Mouse (Mus musculus) hindbrain, embryonic 16.5 days (tissue): ENCODE results near the gene Rcor3. TPM values are rescaled to one million over a fixed set of nuclear protein-coding genes. Genes with fewer than 3 reads are reported as not detected.
A peak's percentile ranks its signal among the peaks of the same experiment; 100 is the strongest.

Experiments
- ATAC-seq: fragments of 200-750 bp; cut with Nextera tagmentation; 2 replicates; pipeline ENCODE4 v1.8.0; 2017; ENCODE audit warnings: moderate TSS enrichment, moderate library complexity
- H3K27ac ChIP-seq: fragments of 300-500 bp; sonication (generic); 2 replicates; pipeline ENCODE4 v1.5.1; 2014; ENCODE audit warnings: low read depth, mild to moderate bottlenecking, control low read depth, low read length, moderate library complexity
- H3K27me3 ChIP-seq: fragments of 300-500 bp; sonication (generic); replicated peaks from 2 replicates; pipeline ENCODE4 v1.6.1; 2014; ENCODE audit warnings: low read length; ENCODE audit not compliant: control insufficient read depth, insufficient read depth
- H3K36me3 ChIP-seq: fragments of 300-500 bp; sonication (generic); 2 replicates; pipeline ENCODE4 v1.6.1; 2014; ENCODE audit warnings: mild to moderate bottlenecking, low read length, moderate library complexity, mixed read lengths; ENCODE audit not compliant: control insufficient read depth, insufficient read depth
- H3K4me1 ChIP-seq: fragments of 300-500 bp; sonication (generic); 2 replicates; pipeline ENCODE4 v1.6.1; 2014; ENCODE audit warnings: low read depth, low read length; ENCODE audit not compliant: control insufficient read depth, insufficient read depth
- H3K4me2 ChIP-seq: fragments of 300-500 bp; sonication (generic); 2 replicates; pipeline ENCODE4 v1.6.1; 2014; ENCODE audit warnings: mild to moderate bottlenecking, low read length, control low read depth, moderate library complexity
- H3K4me3 ChIP-seq: fragments of 300-500 bp; sonication (generic); 2 replicates; pipeline ENCODE4 v1.5.1; 2014; ENCODE audit warnings: mild to moderate bottlenecking, low read length, control low read depth, moderate library complexity
- H3K9ac ChIP-seq: fragments of 300-500 bp; sonication (generic); 2 replicates; pipeline ENCODE4 v1.6.1; 2014; ENCODE audit warnings: low read depth, mild to moderate bottlenecking, control low read depth, low read length, moderate library complexity
- H3K9me3 ChIP-seq: fragments of 300-500 bp; sonication (generic); 2 replicates; pipeline ENCODE4 v1.6.1; 2014; ENCODE audit warnings: mild to moderate bottlenecking, low read length, moderate library complexity; ENCODE audit not compliant: control insufficient read depth
- WGBS: fragments of 180-500 bp; shearing (Covaris S2); extraction: QIAGEN DNeasy Blood & Tissue Kit; methylation state at CpG from one replicate; pipeline ENCODE4 v1.1.7; 2014; 5-methylcytosine and 5-hydroxymethylcytosine counted together
- polyA plus RNA-seq: library from polyadenylated mRNA; unstranded; fragments of >200 nt; fragmentation: Nextera tagmentation; extraction: Ambion mirVana; gene quantifications from 2 replicates; pipeline ENCODE4 v1.2.1, GENCODE M21; 2015

Gene Rcor3
- polyA plus RNA-seq, 1 experiment from 2014 or later = 42.1 TPM

GRCm38 (mm10) chr1:192101359-192101758 lies 36.5 kb downstream of the Rcor3 start:
- Histone ChIP-seq H3K27me3 (no peaks in the 10 kb centered on the region), H3K9ac (no peak overlapping the region), H3K4me2 (no peak overlapping the region), H3K4me3 (no peak overlapping the region), H3K36me3 (peaks cover 23% of the 10 kb centered on the region), H3K4me1 (no peaks in the 10 kb centered on the region), H3K9me3 (no peaks in the 10 kb centered on the region), H3K27ac (no peak overlapping the region)
- ATAC-seq = no peak
- WGBS = 89% methylated on average over 8 of the region's 8 CpGs

GRCm38 (mm10) chr1:192100742-192101141 lies 37.1 kb downstream of the Rcor3 start:
- no peak overlapping the region for H3K4me3 ChIP-seq
- H3K27ac ChIP-seq = no peak overlapping the region
- no peaks in the 10 kb centered on the region for H3K9me3 ChIP-seq
- H3K4me1 ChIP-seq = no peaks in the 10 kb centered on the region
- 90% methylated on average over 11 of the region's 11 CpGs for WGBS
- no peak overlapping the region for H3K4me2 ChIP-seq
- H3K9ac ChIP-seq = no peak overlapping the region
- H3K36me3 ChIP-seq = peaks cover 23% of the 10 kb centered on the region
- no peak for ATAC-seq
- H3K27me3 ChIP-seq = no peaks in the 10 kb centered on the region

DNA sequence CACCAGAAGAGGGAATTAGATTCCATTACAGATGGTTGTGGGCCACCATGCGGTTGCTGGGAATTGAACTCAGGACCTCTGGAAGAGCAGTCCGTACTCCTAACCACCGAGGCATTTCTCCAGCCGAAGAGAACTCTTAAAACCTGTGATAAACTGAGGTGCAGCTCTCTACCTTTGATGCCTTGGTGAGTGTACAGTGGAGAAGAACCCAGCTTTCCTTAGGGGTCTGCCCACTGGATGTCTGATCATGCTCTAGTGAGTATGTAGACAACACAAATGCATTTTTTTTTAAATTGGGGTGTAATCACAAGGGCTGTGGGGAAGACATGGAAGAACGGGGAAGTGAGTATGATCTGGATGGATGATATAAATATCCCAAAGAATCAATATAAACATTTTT lies 42.2 kb downstream of the Rcor3 start:
- Histone ChIP-seq H3K9ac (no peak overlapping the region), H3K4me2 (no peak overlapping the region), H3K36me3 (peaks cover 11% of the 10 kb centered on the region), H3K27ac (no peak overlapping the region), H3K4me1 (peaks cover 5% of the 10 kb centered on the region; the same call in 1 of the 2 replicates), H3K4me3 (no peak overlapping the region), H3K27me3 (peaks cover 7% of the 10 kb centered on the region), H3K9me3 (no peaks in the 10 kb centered on the region)
- ATAC-seq = no peak
- WGBS = 94% methylated on average over 5 of the region's 5 CpGs

DNA sequence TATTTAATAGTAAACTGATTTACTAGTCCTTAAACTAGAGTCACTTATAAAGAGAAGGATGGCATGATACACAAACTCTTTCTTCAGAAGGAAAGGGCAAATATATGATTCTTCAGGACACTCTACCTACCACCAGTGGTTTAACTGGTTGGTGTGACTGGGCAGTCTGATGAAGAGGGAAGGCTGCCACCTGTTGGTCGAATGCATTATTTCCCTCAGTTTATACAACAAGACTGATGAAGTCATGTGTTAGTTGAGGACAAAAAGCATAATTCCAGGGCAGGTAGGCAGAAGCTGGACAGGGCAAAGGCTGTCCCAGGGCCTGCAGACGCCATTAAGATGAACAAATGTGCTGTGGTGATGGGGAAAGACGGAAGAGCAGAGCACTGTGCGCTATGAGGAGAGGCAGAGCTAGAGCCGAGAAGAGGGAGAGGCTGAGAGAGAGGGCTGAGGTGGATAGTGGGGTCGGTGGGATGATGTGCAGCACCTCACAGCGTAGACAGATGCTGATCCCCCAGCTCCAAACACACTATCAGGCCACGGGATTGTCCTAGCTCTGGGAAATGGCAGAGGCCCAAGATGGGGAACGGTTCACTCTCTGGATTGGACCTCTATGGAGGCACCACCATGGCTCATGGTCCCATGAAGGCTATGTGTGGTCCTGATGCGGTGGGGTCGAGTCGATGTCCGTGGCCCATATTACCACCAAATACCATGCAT lies 43.3 kb downstream of the Rcor3 start:
- H3K9ac ChIP-seq = no peak overlapping the region
- H3K9me3 ChIP-seq = no peaks in the 10 kb centered on the region
- peaks cover 7% of the 10 kb centered on the region for H3K27me3 ChIP-seq
- 62% methylated on average over 13 of the region's 13 CpGs for WGBS
- ATAC-seq = no peak
- H3K4me3 ChIP-seq = no peak overlapping the region
- no peak overlapping the region for H3K27ac ChIP-seq
- H3K4me2 ChIP-seq = no peak overlapping the region
- peaks cover 5% of the 10 kb centered on the region; the same call in 1 of the 2 replicates for H3K4me1 ChIP-seq
- peaks cover 8% of the 10 kb centered on the region for H3K36me3 ChIP-seq

DNA sequence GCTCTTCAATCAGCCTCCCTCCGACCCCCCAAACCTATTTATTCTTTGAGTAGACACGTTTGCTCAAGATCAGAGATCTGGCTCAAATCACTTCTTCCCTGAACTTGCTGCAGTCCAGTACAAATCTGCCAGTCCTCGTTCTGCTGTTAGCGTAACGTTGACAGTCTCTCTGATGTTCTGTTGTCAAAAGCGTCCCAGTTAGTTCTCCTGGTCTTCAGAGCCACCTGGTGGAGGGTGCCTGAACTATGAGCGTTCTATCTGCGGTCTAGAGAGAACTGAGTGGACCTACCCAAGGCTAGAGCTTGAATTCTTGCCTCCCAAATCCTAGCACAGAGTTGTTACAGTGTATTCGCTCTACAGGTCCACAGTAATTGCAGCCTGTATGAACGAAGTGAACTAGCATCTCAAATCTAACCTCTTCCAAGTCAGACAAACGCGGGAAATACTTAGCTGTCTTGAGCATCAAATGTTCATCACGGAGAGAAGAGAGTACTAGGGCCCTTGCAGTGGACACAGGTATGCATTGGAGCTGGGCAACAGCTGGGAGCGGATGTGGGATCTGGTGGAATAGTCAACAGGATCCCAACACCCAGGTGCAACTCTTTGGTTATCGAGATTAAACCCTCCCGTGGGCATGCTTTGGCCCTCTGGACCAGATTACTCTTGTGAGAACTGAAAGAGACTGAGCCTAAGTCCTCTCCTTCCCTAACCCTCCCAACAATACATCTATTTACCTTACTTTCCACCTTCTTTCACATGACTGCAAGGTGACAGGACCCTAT lies 44.8 kb downstream of the Rcor3 start:
- WGBS = 32% methylated on average over 16 of the region's 16 CpGs
- no peak overlapping the region for H3K27ac ChIP-seq
- peak overlapping the region; percentile 74 for H3K9ac ChIP-seq
- ATAC-seq = peak; percentile 85
- H3K4me3 ChIP-seq = peak overlapping the region; percentile 71
- H3K4me1 ChIP-seq = peaks cover 5% of the 10 kb centered on the region; the same call in 1 of the 2 replicates
- H3K4me2 ChIP-seq = peak overlapping the region; percentile 99
- H3K9me3 ChIP-seq = no peaks in the 10 kb centered on the region
- peaks cover 3% of the 10 kb centered on the region for H3K36me3 ChIP-seq
- H3K27me3 ChIP-seq = peaks cover 7% of the 10 kb centered on the region

- Histone ChIP-seq H3K4me2 (peak within 1 kb of the TSS; percentile 99), H3K9me3 (no peaks in the 10 kb centered on the region), H3K27me3 (peaks cover 7% of the 10 kb centered on the region), H3K36me3 (no peaks in the 10 kb centered on the region), H3K4me1 (peaks cover 5% of the 10 kb centered on the region; the same call in 1 of the 2 replicates), H3K9ac (peak within 1 kb of the TSS; percentile 74), H3K27ac (peak within 1 kb of the TSS; percentile 23; the same call in 1 of the 2 replicates), H3K4me3 (peak within 1 kb of the TSS; percentile 71)
- peak; percentile 97 for ATAC-seq
- 3% methylated on average over 63 of the region's 63 CpGs for WGBS
Observed at GRCm38 (mm10) chr1:192091806-192092772, 45.8 kb downstream of the Rcor3 start, which contains the start of gene Traf5. Gene Traf5 (minus strand): TSS chr1:192092559.

DNA sequence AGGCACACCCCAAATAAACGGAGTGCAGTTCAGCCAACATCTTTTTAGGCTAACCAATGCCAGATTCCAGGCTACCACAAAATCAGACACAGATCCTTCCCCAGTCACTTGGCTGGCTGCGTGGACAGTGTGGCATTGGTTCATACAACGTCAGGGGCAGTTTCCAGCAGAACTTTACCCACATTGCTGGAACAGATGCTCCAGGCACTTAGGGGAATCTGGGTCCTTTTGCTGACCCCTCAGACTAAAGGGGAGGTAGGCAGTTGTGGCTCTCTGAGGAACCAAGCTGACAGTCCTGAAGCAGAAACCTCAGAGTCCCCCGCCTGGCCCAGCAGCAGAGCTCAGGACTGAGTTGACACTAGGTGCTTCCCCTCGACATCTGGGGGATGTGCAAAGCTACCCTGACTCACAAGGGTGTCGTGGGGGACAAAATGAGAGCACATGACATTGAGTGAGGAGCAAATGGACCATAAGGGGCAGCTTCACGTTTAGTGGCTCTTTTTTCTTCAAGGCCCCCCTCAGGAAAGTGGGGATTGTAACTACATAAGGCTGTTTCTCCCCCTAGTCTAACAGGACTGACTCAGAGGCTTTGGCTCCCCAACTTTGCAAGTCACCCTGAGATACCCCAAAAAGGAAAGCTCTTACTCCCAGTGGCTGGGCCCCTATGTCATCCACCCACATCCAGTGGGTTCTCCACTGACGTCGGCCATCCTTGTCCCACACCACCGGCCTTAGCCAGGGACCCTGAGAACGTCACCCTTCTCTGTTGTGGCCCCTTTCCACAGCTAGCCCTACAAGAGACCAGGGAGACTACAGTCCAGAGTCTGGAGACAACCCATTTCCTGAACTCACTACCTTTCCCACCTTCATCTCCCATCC lies 46.9 kb downstream of the Rcor3 start:
- Histone ChIP-seq H3K4me2 (peak overlapping the region; percentile 12; the same call in 1 of the 2 replicates), H3K9me3 (no peaks in the 10 kb centered on the region), H3K9ac (no peak overlapping the region), H3K4me1 (peaks cover 5% of the 10 kb centered on the region; the same call in 1 of the 2 replicates), H3K4me3 (no peak overlapping the region), H3K27me3 (peaks cover 7% of the 10 kb centered on the region), H3K27ac (no peak overlapping the region), H3K36me3 (no peaks in the 10 kb centered on the region)
- ATAC-seq = no peak
- 76% methylated on average over 11 of the region's 11 CpGs for WGBS

- 92% methylated on average over 3 of the region's 3 CpGs for WGBS
- H3K27me3 ChIP-seq = peaks cover 7% of the 10 kb centered on the region
- no peaks in the 10 kb centered on the region for H3K9me3 ChIP-seq
- no peak overlapping the region for H3K27ac ChIP-seq
- no peak overlapping the region for H3K9ac ChIP-seq
- H3K4me3 ChIP-seq = no peak overlapping the region
- no peak overlapping the region for H3K4me2 ChIP-seq
- H3K36me3 ChIP-seq = no peaks in the 10 kb centered on the region
- peaks cover 5% of the 10 kb centered on the region; the same call in 1 of the 2 replicates for H3K4me1 ChIP-seq
- no peak for ATAC-seq
Observed at GRCm38 (mm10) chr1:192090281-192090680, 47.6 kb downstream of the Rcor3 start.
